Mouse (Mus musculus): Measurements from ENCODE around the gene Zbtb18.

Zbtb18 gene

DNA sequence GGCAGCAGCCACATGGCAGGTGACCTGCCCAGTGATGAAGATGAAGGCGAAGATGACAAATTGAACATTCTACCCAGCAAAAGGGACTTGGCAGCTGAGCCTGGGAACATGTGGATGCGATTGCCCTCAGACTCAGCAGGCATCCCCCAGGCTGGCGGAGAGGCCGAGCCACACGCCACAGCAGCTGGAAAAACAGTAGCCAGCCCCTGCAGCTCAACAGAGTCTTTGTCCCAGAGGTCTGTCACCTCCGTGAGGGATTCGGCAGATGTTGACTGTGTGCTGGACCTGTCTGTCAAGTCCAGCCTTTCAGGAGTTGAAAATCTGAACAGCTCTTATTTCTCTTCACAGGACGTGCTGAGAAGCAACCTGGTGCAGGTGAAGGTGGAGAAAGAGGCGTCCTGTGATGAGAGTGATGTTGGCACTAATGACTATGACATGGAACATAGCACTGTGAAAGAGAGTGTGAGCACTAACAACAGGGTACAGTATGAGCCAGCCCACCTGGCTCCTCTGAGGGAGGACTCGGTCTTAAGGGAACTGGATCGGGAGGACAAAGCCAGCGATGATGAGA, 5.5 kb downstream of the Zbtb18 start:
- peak; percentile 47 to 64 for DNase-seq

DNA sequence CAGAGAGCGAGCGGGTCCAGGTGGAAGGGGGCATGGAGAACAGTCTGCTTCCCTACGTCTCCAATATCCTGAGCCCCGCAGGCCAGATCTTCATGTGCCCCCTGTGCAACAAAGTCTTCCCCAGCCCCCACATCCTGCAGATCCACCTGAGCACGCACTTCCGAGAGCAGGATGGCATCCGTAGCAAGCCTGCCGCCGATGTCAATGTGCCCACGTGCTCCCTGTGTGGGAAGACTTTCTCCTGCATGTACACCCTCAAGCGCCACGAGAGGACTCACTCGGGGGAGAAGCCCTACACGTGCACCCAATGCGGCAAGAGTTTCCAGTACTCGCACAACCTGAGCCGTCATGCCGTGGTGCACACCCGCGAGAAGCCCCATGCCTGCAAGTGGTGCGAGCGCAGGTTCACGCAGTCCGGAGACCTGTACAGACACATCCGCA, 6.0 kb downstream of the Zbtb18 start:
- DNase-seq: peak; percentile 56 to 68

DNA sequence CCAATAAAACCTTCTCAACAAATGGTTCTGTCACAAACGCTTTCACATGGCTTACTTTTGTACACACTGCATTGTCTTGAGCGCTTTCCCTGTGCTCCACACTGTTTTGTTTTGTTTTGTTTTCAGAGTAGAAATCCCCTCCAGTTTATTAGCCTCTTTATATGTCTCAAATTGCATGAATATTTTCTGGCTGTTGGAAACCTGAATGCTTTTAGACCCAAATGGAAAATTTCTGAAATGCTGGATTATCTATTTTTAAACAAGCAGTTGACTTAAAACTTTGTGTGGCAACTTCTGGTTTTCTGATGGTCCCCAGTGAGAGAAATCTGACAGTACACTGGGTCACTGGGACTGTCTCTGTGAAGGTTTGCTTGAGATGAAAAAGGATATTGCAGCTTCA, 6.8 kb downstream of the Zbtb18 start:
- DNase-seq: peak in 1 of 2 experiments; percentile 31

DNA sequence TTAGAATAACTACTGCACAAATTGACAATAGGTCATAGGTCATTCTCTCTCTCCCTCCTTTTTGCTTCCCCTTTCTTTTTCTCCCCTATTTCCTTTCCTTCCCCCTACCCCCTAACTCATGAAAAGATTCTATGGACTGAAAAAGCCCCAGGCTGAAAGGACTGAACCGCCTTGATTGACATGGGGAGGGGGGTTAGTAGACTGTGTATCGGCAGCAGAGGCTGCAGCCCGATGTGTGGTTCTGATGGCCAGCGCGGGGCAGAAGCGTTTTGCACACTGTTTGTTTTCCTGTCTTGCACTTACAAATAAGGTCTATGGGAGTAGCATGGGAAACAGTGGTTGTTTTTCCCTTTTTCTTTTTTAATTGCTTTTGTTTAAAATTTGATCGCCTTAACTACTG, 7.7 kb downstream of the Zbtb18 start:
- DNase-seq: peak in 1 of 2 experiments; percentile 38

DNA sequence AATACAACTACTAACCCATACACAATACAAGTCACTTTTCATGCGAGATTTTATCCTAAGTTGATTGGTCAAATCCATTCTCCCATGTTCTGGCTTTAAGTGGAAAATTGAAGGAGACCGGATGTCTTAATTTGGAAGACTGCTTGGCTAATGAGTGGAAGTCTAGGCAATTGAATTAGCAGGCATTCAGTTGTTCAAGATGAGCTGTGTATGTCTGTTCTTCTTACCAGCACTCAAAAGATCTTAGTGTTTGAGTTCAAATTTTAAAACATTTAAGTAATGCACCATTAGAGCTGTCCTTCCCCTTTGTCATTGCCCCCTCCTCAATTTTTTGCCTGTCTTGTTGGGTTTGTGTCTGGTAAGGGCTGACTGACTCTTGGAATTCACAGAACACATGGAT, 8.9 kb downstream of the Zbtb18 start:
- DNase-seq: peak in 1 of 2 experiments; percentile 46

DNA sequence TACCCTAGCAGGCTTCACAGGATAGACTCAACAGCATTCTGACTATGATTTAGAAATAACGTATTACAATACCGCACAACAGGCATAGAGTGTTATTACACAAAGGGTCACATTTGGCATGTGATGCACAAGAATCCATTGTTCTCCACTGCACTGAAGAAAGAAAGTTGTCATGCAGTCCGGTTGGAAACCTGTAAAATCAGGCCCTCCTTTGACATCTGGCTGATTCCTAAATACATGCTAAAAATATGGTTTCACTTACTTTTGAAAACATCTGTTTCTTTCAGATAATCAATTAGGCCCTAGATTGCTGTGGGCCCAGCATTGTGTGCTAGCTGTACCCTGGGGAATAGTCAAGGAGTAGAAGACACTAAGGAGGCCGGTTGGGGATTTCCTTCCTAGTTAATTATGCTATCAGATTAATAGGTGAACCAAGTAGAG, 9.9 kb downstream of the Zbtb18 start:
- DNase-seq: peak in 1 of 2 experiments; percentile 52

DNA sequence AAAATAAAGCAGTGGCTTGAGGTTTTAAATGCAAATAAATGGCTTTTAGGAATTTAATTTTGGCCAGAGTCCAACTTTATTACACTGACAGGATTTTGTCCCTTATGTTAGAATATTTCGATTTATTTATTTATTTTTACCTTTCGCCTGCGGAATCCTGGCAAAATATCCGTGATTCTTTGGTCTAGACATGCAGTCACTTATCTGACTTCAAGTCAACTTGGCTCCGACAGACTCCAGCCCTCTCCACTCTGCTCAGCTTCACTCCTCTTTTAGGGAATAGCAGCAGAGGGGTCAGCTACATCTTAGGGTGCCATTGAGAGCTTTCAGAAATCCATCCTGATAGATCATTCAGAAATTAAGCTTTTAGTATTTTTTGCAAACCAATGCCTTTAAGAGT, 10.8 kb downstream of the Zbtb18 start:
- DNase-seq: peak in 1 of 2 experiments; percentile 60

DNA sequence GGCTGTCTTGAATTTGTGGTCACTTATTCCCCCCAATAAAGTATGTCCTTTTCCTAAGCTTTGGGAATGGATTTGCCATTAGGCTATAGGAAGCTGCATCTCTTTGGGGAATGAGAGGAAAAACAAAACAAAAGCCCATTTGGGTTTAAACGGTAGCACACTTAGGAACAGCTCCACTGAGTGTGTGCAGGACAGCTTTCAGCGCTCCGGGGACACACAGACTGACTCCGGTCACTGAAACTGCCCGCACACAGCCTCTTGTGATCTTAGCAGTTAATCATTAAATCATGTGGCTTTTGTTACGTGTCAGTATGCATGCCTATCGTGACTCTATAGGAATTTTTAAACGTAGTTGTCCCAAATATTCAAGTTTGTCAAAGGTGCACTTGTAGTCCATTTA, 11.7 kb downstream of the Zbtb18 start:
- peak; percentile 50 to 65 for DNase-seq

DNA sequence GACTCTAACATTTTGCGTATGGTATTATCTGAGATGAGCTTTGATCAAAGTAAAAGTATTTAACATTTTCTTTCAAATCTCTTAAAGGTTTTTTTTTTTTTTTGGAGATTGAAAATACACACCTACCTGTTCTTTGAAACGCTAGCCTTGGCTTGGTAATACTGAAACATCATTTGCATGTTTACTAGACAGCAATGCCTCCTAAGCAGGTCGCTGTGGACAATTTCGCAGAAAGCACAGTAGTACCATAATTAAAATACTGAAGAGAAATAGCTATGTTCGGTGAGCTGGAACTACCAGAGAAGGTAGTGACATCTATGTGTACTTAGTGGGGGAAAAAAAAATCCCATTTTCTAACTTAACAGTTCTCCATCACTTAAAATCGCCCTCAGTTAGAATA, 12.3 kb downstream of the Zbtb18 start:
- DNase-seq: no peak

DNA sequence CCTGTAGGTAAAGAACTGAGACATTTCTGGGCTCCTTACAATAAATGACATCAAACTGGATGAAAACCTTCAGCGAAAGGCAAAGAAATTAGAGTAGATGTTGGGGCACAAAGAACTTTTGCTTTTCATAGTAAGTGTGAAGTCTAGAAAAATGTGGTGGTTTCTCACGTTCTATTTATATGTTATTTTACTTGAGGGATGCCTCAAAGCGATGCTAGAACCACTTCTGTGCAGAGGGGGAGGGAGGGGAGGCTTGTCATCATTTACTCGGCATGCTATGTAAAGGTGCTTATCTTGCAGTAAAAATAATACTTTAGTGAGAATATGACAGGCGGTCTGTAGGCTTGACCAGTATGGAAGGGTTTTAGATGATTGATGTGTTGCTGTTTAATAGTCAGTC, 13.3 kb downstream of the Zbtb18 start:
- no peak for DNase-seq

DNA sequence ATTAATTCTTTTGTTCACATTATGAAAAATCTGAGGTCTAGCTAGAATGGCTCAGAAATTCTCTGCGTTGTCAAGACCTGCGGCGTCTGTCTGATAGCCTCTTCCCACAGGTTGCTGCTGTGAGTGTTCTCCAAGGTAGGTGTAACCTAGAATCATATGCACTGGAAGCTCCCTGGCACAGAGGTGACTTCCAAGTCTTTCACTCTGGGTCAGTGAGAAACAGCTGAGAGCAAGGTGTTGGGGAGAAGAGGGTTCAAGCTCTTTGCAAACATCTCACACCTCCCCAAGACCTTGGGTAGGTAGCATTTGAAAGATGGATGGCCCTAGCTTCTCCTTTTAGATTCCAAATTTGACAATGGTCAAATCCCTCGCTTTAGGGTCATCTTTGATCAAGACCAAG, 14.1 kb downstream of the Zbtb18 start:
- DNase-seq: peak in 1 of 2 experiments; percentile 41

DNA sequence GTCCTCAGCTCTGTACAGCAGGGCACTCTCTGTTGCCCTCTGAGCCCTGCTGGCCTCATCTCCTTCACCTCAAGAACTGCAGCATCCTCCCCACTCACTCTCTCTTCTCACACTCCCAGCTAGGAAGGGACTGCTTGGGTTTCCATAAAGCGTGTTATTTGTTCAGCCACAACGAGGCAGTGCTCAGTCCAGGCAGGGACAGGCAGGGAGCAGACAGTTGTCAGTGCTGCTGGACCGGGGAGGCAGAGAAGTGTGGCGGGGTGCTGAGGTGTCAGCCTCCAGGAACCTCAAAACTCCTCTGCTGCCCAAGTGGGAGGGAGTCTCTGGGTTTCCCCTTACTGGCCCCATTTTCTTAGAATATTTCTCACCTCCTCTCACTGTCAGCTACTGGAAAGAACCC, 14.6 kb downstream of the Zbtb18 start:
- peak; percentile 55 to 62 for DNase-seq

DNA sequence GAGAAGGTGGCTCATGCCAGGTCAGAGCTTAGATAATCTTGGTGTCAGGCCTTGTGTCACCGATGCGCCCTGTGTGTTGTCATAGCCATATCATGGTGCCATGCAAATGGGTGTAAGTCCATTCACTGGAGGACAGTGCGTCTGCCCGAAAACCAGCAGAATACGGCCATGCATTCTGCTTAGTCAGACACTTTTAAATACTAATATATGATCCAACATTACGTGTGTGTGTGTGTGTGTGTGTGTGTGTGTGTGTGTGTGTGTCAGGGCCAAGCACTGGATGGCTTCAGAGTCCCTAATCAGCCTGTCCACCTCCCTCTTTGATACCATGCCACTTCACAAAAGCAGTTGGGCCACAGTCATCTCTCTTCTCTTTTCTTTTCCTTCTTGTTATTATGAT, 15.8 kb downstream of the Zbtb18 start:
- peak; percentile 36 to 56 for DNase-seq

DNA sequence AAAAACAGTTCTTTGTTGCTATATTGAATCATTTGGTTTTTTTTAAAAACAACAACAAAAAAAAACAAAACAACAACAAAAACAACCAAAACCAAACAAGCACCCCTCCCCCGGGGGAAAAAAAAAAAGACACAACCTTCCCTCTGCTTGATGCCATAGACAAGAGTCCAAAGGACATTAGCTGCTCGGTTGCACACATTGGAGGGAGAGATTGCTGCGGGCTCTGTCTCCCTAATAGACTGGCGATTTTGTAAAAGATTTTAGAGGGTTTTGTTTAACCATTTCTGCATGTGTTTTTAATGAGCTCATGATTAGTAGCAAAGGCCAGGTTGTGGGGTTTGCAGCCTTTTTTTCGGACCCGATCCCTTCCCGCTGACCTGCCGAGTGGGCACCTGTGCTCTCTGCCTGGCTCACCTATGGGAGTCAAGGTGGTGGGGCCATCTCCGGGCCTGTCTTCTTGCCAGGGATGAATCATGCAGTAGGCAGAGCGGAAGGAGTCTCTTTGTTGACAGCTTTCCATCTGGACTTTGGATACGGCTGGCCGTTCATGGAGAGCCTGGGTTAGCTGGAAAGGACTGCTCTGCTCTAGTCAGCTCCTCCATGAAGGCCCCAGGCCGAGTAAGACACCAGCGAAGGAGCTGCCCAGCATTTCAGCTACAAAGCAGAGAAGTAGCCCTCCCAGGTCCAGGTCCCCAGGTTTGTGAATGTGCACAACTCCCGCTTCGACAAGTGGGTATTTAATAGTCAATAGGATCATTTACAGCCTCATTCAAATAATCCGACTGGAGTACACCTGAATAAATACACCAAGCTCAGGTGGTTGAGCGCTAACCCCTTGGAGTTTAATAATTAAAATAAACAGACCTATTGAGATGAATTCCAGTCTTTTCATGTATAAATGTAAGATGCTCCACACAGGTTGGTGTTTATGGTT, 16.6 kb downstream of the Zbtb18 start:
- peak; percentile 92 to 93 for DNase-seq

DNA sequence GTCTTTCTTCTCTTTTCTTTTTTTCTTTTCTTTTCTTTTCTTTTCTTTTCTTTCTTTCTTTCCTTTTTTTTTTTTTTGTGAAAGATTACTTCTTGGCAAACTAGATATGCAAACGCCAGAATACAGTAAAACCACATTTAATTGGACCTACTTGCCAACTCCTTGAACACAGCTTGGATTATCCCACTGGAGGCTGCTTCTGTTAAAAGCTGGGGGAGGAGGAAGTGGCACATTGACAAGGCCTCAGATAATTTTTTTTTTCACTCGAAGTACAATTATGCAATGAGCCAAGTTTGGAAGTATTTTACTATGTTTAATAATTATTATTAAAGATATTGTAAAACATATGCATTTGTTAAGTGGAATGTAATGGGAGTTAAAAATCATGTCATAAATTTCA, 17.4 kb downstream of the Zbtb18 start:
- DNase-seq: no peak

DNA sequence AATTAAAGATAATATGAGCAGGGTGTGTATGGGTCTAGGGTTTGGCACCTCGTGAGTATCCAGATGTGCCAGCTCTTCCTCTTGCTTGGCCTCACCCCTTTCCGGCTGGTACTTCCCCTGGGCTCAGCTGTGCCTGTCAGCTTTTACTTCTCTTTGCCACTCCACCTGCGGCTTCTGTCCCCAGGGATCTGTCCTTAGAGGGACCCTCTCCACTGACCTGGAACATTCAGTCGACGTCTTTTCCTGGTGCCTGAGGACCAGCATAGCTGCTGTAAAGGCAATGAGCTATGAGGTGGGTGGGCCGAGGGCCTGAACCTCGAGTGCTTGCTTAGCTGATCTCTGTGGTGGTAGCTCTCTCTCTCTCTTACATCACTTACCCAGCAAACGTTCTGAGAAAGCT, 25.0 kb downstream of the Zbtb18 start:
- DNase-seq: no peak

DNA sequence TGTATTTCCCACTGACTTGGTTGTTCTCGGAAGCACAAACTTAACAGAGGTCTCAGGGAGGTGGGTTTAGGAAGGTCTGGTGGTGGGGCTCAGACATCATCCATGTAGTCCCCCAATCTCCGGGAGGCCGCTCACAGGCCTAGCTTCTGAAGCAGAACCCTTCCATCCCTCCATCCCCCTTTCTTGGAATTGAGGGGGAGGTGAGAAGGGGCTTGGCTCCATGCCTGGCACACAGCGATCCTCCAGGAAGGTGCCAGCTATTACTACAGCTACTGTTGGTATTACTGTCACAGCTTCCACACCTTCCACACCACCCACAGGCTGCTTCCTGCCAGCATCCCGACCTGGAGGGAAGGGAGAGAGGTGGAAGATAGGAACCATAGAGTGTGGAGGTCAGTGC, 26.3 kb downstream of the Zbtb18 start:
- DNase-seq: peak in 1 of 2 experiments; percentile 24

DNA sequence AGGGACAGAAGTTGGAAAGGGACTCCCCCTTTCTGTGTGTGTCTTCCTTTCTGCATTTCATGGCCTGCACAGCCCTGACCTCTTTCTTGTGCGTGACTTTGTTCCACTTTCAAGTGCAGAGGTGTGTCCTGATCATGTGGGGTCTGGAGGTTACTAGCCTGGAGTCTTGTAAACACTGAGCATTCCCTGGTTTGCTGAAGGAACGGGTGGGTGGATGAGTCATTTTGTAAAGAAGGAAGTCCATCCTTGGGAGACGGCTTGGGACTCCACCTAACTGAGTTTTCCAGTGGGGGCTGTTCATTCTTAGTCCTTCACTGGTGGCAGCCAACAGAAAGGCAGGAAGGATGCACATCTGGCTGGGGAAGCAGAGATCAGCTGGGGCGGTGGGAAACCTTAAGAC, 27.9 kb downstream of the Zbtb18 start:
- no peak for DNase-seq

DNA sequence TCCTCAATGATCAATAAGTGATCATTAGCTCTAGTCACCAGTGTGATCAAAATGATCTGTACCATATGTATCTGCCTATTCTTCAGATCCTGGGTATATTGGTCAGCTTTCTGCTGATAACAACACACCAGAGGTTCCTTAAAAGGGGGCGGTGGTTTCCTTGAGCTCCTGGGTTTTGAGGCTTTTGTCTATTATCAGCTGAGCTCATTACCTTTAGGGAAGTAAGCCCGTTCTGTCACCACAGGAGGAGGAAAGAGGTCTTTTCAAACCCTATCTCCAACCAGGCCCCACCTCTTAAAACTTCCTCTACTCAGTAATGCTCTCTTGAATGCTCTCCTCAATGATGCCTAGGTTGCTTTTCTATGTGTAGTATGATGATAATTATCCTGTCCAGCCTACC, 28.8 kb downstream of the Zbtb18 start:
- DNase-seq: no peak

DNA sequence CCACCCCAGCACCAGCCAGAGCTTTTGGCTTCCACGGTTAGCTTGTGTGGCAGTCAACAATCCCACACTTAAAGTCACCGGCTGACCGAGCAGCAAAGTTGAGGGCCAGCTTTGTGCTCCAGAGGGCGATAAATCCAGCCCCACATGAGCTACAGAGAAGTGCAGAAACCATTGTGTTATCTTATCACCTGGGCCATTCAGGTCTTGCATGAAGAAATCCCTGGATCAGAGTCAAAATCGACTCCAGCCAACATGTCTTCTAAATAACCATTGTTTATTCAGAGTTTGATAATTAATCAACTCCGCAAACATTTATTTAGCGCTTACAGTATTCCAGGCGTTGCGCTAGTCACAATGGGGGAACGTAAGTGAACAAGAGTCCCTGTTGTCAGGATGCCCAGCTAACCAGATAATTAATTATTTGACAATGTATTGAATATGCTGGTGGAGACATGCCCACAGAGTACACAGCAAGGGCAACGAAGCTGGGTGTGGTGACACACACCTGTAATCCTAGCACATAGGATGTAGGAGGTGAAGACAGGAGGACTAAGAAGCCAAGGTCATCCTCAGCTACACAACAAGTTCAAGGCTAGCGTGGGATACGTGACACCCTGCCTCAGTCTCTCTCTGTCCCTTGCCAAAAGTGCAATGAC, 33.5 kb downstream of the Zbtb18 start:
- DNase-seq: no peak

DNA sequence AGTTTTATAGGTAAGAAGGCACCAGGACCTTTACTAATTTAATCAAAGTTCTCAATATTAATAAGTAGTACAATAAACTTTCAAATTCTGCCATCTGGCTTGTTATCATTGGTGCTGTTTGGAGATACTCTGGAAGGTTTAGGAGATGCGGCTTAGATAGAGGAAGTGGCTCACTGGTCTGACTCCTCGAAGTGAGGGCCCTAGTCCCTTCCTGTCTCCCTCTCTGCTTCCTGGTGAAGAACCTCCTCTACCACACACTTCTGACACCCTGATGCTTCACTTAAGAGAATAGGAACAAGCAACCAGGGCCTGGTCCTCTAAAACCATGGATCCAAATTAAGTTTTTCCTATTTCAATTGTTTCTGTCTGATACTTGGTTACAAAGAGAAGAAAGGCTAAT, 36.4 kb downstream of the Zbtb18 start:
- no peak for DNase-seq

DNA sequence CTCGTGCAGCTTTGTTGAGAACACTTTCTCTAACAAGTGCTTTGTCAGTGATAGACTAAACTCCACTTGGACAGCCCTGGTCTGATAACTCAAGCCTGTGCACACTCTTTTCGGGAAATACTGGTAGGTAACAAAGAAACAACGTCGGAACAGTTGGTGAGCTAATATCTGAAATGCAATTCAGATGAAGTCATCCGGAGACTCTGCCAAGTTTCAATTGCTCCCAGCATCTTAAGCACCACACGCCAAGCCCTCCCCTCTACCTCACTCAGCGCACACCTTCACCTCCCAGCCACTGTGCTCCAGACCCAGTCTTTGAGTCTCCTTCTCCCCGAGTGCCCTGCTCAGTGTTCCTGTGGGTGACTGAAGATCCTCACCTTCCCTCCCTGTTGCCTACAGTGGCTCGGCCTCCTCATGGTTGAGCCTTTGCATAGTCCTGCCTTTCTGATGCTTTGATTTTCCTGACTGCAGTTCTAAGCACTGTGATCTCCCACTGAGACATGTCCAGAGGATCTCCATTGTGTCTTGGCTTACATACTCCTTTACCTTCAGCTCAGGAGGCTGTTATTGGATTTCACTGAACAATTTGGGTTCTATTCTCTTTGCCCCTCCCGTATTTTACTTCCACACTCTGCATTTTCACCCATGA, 37.3 kb downstream of the Zbtb18 start:
- peak; percentile 55 to 66 for DNase-seq

DNA sequence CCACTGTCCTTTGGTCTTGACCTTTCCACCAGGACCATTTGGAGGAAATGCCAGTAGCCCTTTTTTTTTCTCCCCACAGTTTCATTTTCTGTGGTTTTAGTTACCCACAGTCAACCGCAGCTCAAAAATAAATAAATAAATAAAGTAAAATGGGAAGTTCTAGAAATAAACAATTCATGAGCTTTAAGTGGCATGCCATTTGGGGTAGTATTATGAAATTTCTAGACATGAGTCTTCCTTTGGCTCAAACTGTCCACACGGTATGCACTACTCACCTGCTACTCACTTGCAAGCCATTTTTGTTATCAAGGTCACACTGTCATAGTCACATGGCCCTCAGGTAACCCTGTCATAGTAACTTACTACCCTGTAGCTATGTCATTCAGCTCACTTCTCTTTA, 41.5 kb downstream of the Zbtb18 start:
- no peak for DNase-seq
